Mouse (Mus musculus): ENCODE data around the gene Olfr1349. TPM values are rescaled to one million over a fixed set of nuclear protein-coding genes. Genes with fewer than 3 reads are reported as not detected.

The Olfr1349 gene
- total RNA-seq (2014; rRNA removed) (not detected in 2 replicates), polyA plus RNA-seq (2015; fragmentation: Nextera tagmentation; extraction: Ambion mirVana) (not detected in 2 replicates)

GRCm38 (mm10) chr7:6522850-6523249 is at the start of gene Olfr1349:
Gene Olfr1349 (minus strand): TSS chr7:6522950.
- Histone ChIP-seq H3K27me3 (ENCODE audit: insufficient read depth, low read length) (no peaks in the 10 kb centered on the region), H3K4me3 (ENCODE audit: low read depth, low read length) (no peak within 1 kb of the TSS), H3K9ac (no peak within 1 kb of the TSS), H3K36me3 (ENCODE audit: insufficient read depth) (no peaks in the 10 kb centered on the region), H3K4me1 (ENCODE audit: insufficient read depth) (no peaks in the 10 kb centered on the region), H3K4me2 (ENCODE audit: low read depth) (no peak within 1 kb of the TSS), H3K9me3 (ENCODE audit: low read length) (no peaks in the 10 kb centered on the region; the same call in 1 of the 2 replicates), H3K27ac (ENCODE audit: low read depth, low read length) (no peak within 1 kb of the TSS)
- no peak for TF ChIP-seq CTCF (IDR thresholded peaks at IDR 0.05; ENCODE audit: low read depth)
- 83% methylated on average over 5 of the region's 5 CpGs for WGBS
- ATAC-seq (no peak), DNase-seq (no peak)

DNA sequence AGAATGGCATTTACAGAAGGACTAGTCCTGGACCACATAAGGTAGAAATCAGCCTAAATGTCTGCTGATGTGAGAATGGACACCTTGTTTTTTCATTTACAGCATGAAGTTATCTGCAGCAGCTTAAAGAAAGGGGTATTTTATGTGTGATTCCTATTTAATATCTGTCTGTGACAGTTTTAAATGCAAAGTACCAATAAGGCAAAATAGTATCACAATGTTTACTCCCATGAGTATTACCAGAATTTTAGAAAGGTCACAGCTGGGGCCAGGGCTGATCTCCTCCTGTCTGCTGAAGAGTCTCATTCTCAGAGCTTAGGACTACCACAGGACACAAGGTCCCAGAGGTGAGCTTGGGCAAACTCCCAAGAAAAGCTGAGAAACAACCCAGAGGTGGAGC is 41.8 kb upstream of the Olfr1349 start, which contains the start of gene Olfr1350:
Gene Olfr1350, plus strand, starts transcription at position 301 of the 400 bp plus-strand sequence.
- no peak for ATAC-seq
- Histone ChIP-seq H3K9me3 (ENCODE audit: low read length) (0 out of 2 replicates have a peak, but pooled peaks cover 7% of the 10 kb centered on the region), H3K36me3 (ENCODE audit: insufficient read depth) (no peaks in the 10 kb centered on the region)

DNA sequence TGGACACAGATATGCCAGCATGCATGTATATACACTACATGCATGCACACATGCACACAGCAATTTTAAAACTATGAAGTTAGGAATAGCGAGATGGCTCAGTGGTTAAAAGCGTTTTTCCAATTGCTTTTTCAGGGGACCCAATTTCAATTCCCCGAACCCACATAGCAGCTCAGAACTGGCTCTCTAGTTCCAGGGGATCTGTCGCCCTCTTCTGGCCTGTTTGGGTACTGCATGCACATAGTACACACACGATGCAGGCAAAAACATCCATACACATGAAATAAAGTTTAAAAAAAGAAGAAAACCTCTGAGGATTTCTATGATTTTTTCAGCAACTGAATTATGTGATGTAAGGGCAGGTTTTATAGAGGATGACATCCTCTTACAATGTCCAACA is 3.4 kb upstream of the Olfr1349 start:
- Histone ChIP-seq H3K27me3 (ENCODE audit: insufficient read depth, low read length) (no peaks in the 10 kb centered on the region), H3K9me3 (ENCODE audit: low read length) (no peaks in the 10 kb centered on the region; the same call in 1 of the 2 replicates), H3K4me2 (ENCODE audit: low read depth) (no peak overlapping the region), H3K9ac (no peak overlapping the region), H3K27ac (ENCODE audit: low read depth, low read length) (no peak overlapping the region), H3K4me3 (ENCODE audit: low read depth, low read length) (no peak overlapping the region), H3K36me3 (ENCODE audit: insufficient read depth) (no peaks in the 10 kb centered on the region), H3K4me1 (ENCODE audit: insufficient read depth) (no peaks in the 10 kb centered on the region)
- no peak for ATAC-seq
- 64% methylated on average over 5 of the region's 5 CpGs for WGBS
- peak; percentile 49 for TF ChIP-seq CTCF (IDR thresholded peaks at IDR 0.05; ENCODE audit: low read depth)
- DNase-seq, result peak; percentile 0

More for the DNA sequence above, 41.8 kb upstream of the Olfr1349 start, which contains the start of gene Olfr1350:
- Histone ChIP-seq H3K4me2 (ENCODE audit: low read depth) (no peak within 1 kb of the TSS), H3K9ac (no peak within 1 kb of the TSS), H3K27ac (ENCODE audit: low read depth, low read length) (no peak within 1 kb of the TSS), H3K27me3 (ENCODE audit: insufficient read depth, low read length) (no peaks in the 10 kb centered on the region), H3K4me1 (ENCODE audit: insufficient read depth) (no peaks in the 10 kb centered on the region), H3K4me3 (ENCODE audit: low read depth, low read length) (no peak within 1 kb of the TSS)
- no peak for TF ChIP-seq CTCF (IDR thresholded peaks at IDR 0.05; ENCODE audit: low read depth)
- DNase-seq, result no peak

DNA sequence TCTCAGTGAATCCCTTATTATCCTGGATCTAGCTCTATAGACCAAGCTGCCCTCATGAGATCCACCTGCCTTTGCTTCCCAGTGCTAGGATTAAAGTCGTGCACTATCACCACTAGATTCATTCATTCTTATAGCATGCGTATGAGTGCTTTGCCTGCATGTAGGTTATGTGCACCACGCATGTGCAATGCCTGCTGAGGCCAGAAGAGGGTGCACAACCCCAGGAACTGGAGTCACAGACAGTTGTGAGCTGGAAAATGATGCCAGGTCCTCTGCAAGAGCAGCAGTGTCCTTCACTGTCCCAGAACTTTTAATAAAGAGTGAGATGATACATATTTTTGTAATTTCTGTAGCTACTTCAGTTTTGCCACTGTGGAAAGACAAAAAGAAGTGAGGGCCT is 2.3 kb upstream of the Olfr1349 start:
- WGBS, result 68% methylated on average over 3 of the region's 3 CpGs
- Histone ChIP-seq H3K9ac (no peak overlapping the region), H3K4me3 (ENCODE audit: low read depth, low read length) (no peak overlapping the region), H3K4me2 (ENCODE audit: low read depth) (no peak overlapping the region), H3K36me3 (ENCODE audit: insufficient read depth) (no peaks in the 10 kb centered on the region), H3K4me1 (ENCODE audit: insufficient read depth) (no peaks in the 10 kb centered on the region), H3K27ac (ENCODE audit: low read depth, low read length) (no peak overlapping the region), H3K9me3 (ENCODE audit: low read length) (no peaks in the 10 kb centered on the region; the same call in 1 of the 2 replicates), H3K27me3 (ENCODE audit: insufficient read depth, low read length) (no peaks in the 10 kb centered on the region)
- DNase-seq (no peak), ATAC-seq (no peak)
- TF ChIP-seq CTCF (IDR thresholded peaks at IDR 0.05; ENCODE audit: low read depth), result no peak

GRCm38 (mm10) chr7:6521666-6522065 is 1.1 kb downstream of the Olfr1349 start:
- Histone ChIP-seq H3K4me1 (ENCODE audit: insufficient read depth) (no peaks in the 10 kb centered on the region), H3K36me3 (ENCODE audit: insufficient read depth) (no peaks in the 10 kb centered on the region), H3K27ac (ENCODE audit: low read depth, low read length) (no peak overlapping the region), H3K9ac (no peak overlapping the region), H3K9me3 (ENCODE audit: low read length) (no peaks in the 10 kb centered on the region; the same call in 1 of the 2 replicates), H3K4me2 (ENCODE audit: low read depth) (no peak overlapping the region), H3K4me3 (ENCODE audit: low read depth, low read length) (no peak overlapping the region), H3K27me3 (ENCODE audit: insufficient read depth, low read length) (no peaks in the 10 kb centered on the region)
- ATAC-seq (no peak), DNase-seq (no peak)
- WGBS, result 20% methylated on average over 1 of the region's 1 CpGs
- no peak for TF ChIP-seq CTCF (IDR thresholded peaks at IDR 0.05; ENCODE audit: low read depth)

GRCm38 (mm10) chr7:6508648-6509047 is 14.1 kb downstream of the Olfr1349 start, which contains the start of gene Olfr1348:
Gene Olfr1348 (minus strand): TSS chr7:6508748.
- DNase-seq (no peak), ATAC-seq (no peak)
- 97% methylated on average over 1 of the region's 1 CpGs for WGBS

GRCm38 (mm10) chr7:6499655-6500054 is 23.1 kb downstream of the Olfr1349 start, which contains the start of gene Olfr1347:
Gene Olfr1347 (minus strand): TSS chr7:6499755.
- TF ChIP-seq CTCF (IDR thresholded peaks at IDR 0.05; ENCODE audit: low read depth), result no peak

More at GRCm38 (mm10) chr7:6508648-6509047, 14.1 kb downstream of the Olfr1349 start, which contains the start of gene Olfr1348:
- Histone ChIP-seq H3K36me3 (ENCODE audit: insufficient read depth) (no peaks in the 10 kb centered on the region), H3K27ac (ENCODE audit: low read depth, low read length) (no peak within 1 kb of the TSS), H3K27me3 (ENCODE audit: insufficient read depth, low read length) (no peaks in the 10 kb centered on the region), H3K4me2 (ENCODE audit: low read depth) (no peak within 1 kb of the TSS), H3K9ac (no peak within 1 kb of the TSS), H3K9me3 (ENCODE audit: low read length) (0 out of 2 replicates have a peak, but pooled peaks cover 5% of the 10 kb centered on the region), H3K4me3 (ENCODE audit: low read depth, low read length) (no peak within 1 kb of the TSS), H3K4me1 (ENCODE audit: insufficient read depth) (no peaks in the 10 kb centered on the region)
- TF ChIP-seq CTCF (IDR thresholded peaks at IDR 0.05; ENCODE audit: low read depth), result no peak

More at GRCm38 (mm10) chr7:6499655-6500054, 23.1 kb downstream of the Olfr1349 start, which contains the start of gene Olfr1347:
- Histone ChIP-seq H3K4me3 (ENCODE audit: low read depth, low read length) (no peak within 1 kb of the TSS), H3K27ac (ENCODE audit: low read depth, low read length) (no peak within 1 kb of the TSS), H3K9me3 (ENCODE audit: low read length) (0 out of 2 replicates have a peak, but pooled peaks cover 5% of the 10 kb centered on the region), H3K9ac (no peak within 1 kb of the TSS), H3K36me3 (ENCODE audit: insufficient read depth) (no peaks in the 10 kb centered on the region), H3K4me1 (ENCODE audit: insufficient read depth) (no peaks in the 10 kb centered on the region), H3K27me3 (ENCODE audit: insufficient read depth, low read length) (no peaks in the 10 kb centered on the region), H3K4me2 (ENCODE audit: low read depth) (no peak within 1 kb of the TSS)
- DNase-seq (no peak), ATAC-seq (no peak)
- WGBS, result 57% methylated on average over 1 of the region's 1 CpGs
